Mouse (Mus musculus): ENCODE measurements at regions not wholly inside any gene's neighbourhood (a gene's known extent, or its start where the extent isn't known, plus 50 kb on each side); places are given as distances from the start of the nearest gene placed in this dataset.

GRCm38 (mm10) chr14:105732221-105733012 lies 164.2 kb downstream of the Spry2 start:
- TF ChIP-seq POLR2A (IDR thresholded peaks at IDR 0.05; ENCODE audit: control insufficient read depth in 1 of 2, insufficient read depth in 1 of 2, low read depth in 1 of 2, low read length in 2 of 2, poor library complexity in 1 of 2) (no peak), KAT2A (conservative IDR thresholded peaks at IDR 0.05; ENCODE audit: low read depth, low read length) (no peak), TAL1 (IDR thresholded peaks at IDR 0.05; ENCODE audit: low read length) (no peak), BHLHE40 (IDR thresholded peaks at IDR 0.05; ENCODE audit: borderline replicate concordance, low read depth, low read length) (no peak), EP300 (IDR thresholded peaks at IDR 0.05; ENCODE audit: low read depth in 1 of 2, low read length in 2 of 2) (no peak), ZKSCAN1 (IDR thresholded peaks at IDR 0.05; ENCODE audit: low read depth, low read length) (no peak), CTCF (IDR thresholded peaks at IDR 0.05 in 2 of 3, conservative IDR thresholded peaks at IDR 0.05 in 1 of 3; ENCODE audit: control insufficient read depth in 1 of 3, insufficient read depth in 1 of 3, low read depth in 2 of 3, low read length in 3 of 3, poor library complexity in 1 of 3, severe bottlenecking in 1 of 3) (no peak), RAD21 (IDR thresholded peaks at IDR 0.05; ENCODE audit: low read depth, low read length) (no peak), MAX (IDR thresholded peaks at IDR 0.05; ENCODE audit: low read length) (no peak), MAFK (IDR thresholded peaks at IDR 0.05; ENCODE audit: borderline replicate concordance, low read depth, low read length) (no peak), NRF1 (IDR thresholded peaks at IDR 0.05; ENCODE audit: insufficient read depth, low read depth, low read length, poor library complexity, severe bottlenecking) (no peak), GATA1 (IDR thresholded peaks at IDR 0.05; ENCODE audit: low read depth, low read length) (no peak), USF1 (IDR thresholded peaks at IDR 0.05; ENCODE audit: low read depth, low read length) (no peak), SIN3A (IDR thresholded peaks at IDR 0.05; ENCODE audit: low read length) (0 out of 2 replicates have a peak, but pooled peaks have one; percentile 6)
